9 mouse cellular contexts compared by ENCODE assay signal in the genomic region with DNA sequence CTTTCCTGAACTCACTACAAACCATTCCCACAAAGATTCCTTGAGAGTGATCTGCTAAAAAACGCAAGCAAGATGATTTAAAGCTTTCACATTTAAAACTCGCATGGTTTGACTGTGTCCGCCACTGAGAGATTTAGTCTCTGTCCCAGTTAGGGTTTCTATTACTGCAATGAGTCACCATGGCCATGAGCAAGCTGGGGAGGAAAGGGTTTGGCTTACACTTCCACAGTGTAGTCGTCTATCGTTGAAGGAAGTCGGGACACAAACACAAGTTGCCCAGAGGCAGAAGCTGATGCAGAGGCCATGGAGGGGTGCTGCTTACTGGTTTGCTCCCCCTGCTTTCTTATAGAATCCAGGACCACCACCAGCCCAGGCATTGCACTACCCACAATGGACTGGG. TPM values are rescaled to one million over a fixed set of nuclear protein-coding genes. Genes with fewer than 3 reads are reported as not detected.
DNase-seq lines count a peak whose midpoint lies in the region; ATAC-seq and TF ChIP-seq lines count a peak whose summit lies in the region.
"Had no signal": no experiment of that assay in that cellular context is flagged by ENCODE, and none has a peak within 500 bp of the region (broad histone marks: within the 10 kb centered on the region; RNA-seq: fewer than 3 reads in every experiment).

No protein-coding gene starts in this region.

- no peak overlapping the region for H3K27ac ChIP-seq in heart, embryonic 11.5 days (ENCODE audit: low read depth, low read length)
- H3K27ac ChIP-seq in CH12.LX (ENCODE audit: insufficient read depth, low read depth) = no peak overlapping the region
- H3K27ac ChIP-seq in embryonic fibroblast, embryonic 13.5 days (ENCODE audit: insufficient read depth, low read length) = no peak overlapping the region
- no peak overlapping the region for H3K27ac ChIP-seq in liver, embryonic 16.5 days (ENCODE audit: low read length)
- H3K27ac ChIP-seq: layer of hippocampus, adult 2 months had no signal

- H3K9me3 ChIP-seq in heart, embryonic 11.5 days (replicated peaks; ENCODE audit: control insufficient read depth, low read length) = no peaks in the 10 kb centered on the region
- peaks cover 11% of the 10 kb centered on the region for H3K9me3 ChIP-seq in CH12.LX (replicated peaks; ENCODE audit: low read length)
- H3K9me3 ChIP-seq in liver, embryonic 16.5 days (replicated peaks; ENCODE audit: control insufficient read depth, low read length) = no peaks in the 10 kb centered on the region

- H3K36me3 ChIP-seq in heart, embryonic 11.5 days (ENCODE audit: control insufficient read depth, insufficient read depth, low read length) = 0 out of 2 replicates have a peak, but pooled peaks cover 5% of the 10 kb centered on the region
- H3K36me3 ChIP-seq in CH12.LX (replicated peaks in 1 of 2; ENCODE audit: control insufficient read depth in 1 of 2, insufficient read depth in 1 of 2, low read length in 1 of 2) = peaks cover 27 to 40% of the 10 kb centered on the region in 2 experiments
- H3K36me3 ChIP-seq in liver, embryonic 16.5 days (ENCODE audit: control insufficient read depth, insufficient read depth) = peaks cover 10% of the 10 kb centered on the region; the same call in 1 of the 2 replicates

- H3K4me2 ChIP-seq in heart, embryonic 11.5 days = peak overlapping the region; percentile 80
- peak overlapping the region; percentile 92 for H3K4me2 ChIP-seq in CH12.LX (ENCODE audit: insufficient read depth, low read depth, poor library complexity, severe bottlenecking)
- H3K4me2 ChIP-seq in liver, embryonic 16.5 days (ENCODE audit: low read depth, low read length) = peak overlapping the region; percentile 82

- H3K4me3 ChIP-seq in heart, embryonic 11.5 days (ENCODE audit: low read depth, low read length) = no peak overlapping the region
- peak overlapping the region in 2 of 3 experiments; percentile 83 to 88 for H3K4me3 ChIP-seq in CH12.LX (replicated peaks in 1 of 3; ENCODE audit: low read depth in 2 of 3, low read length in 2 of 3, poor library complexity in 1 of 3)
- H3K4me3 ChIP-seq in embryonic fibroblast, embryonic 13.5 days (ENCODE audit: insufficient read depth, low read length) = peak overlapping the region; percentile 90; the same call in 1 of the 2 replicates
- H3K4me3 ChIP-seq in liver, embryonic 16.5 days (ENCODE audit: low read depth, low read length) = peak overlapping the region; percentile 76

- no peak for ATAC-seq in heart, embryonic 11.5 days (replicated peaks; ENCODE audit: insufficient number of reproducible peaks, low FRiP score, low TSS enrichment)
- no peak for ATAC-seq in liver, embryonic 16.5 days (ENCODE audit: low read depth)
- ATAC-seq in cerebellum, adult (ENCODE audit: insufficient number of reproducible peaks, low FRiP score, low TSS enrichment) = no peak

- dilution Hi-C loops in CH12.LX (cut with MboI; ENCODE audit: extremely low pct_ligation_motif_present, extremely low pct_unique_long_range_greater_than_20kb, low sequenced_read_pairs) = no loop called here

- no peaks in the 10 kb centered on the region for H3K27me3 ChIP-seq in heart, embryonic 11.5 days (ENCODE audit: control insufficient read depth, insufficient read depth, low read length)
- H3K27me3 ChIP-seq in CH12.LX (replicated peaks) = peaks cover 10% of the 10 kb centered on the region
- no peaks in the 10 kb centered on the region for H3K27me3 ChIP-seq in liver, embryonic 16.5 days (ENCODE audit: control insufficient read depth, insufficient read depth, low read depth, low read length)

- no peak for TF ChIP-seq RAD21 in CH12.LX (IDR thresholded peaks at IDR 0.05; ENCODE audit: low read depth, low read length)

- H3K9ac ChIP-seq in heart, embryonic 11.5 days (ENCODE audit: low read depth, low read length) = no peak overlapping the region
- peak overlapping the region; percentile 67; the same call in 1 of the 2 replicates for H3K9ac ChIP-seq in CH12.LX (ENCODE audit: insufficient read depth, low read depth)
- H3K9ac ChIP-seq in liver, embryonic 16.5 days (ENCODE audit: low read depth, low read length) = no peak overlapping the region

- peak; percentile 55; the same call in 1 of the 2 replicates for TF ChIP-seq EP300 in CH12.LX (IDR thresholded peaks at IDR 0.05; ENCODE audit: low read length)

- DNase-seq in heart, adult 8-10 months (ENCODE audit: low spot score) = no peak
- peak; percentile 29 for DNase-seq in CH12.LX (ENCODE audit: extremely low read depth)
- no peak for DNase-seq in thymus, adult 18-20 months
- no peak for DNase-seq in cerebellum, postnatal 36 days

- TF ChIP-seq POLR2A in CH12.LX (IDR thresholded peaks at IDR 0.05; ENCODE audit: low read depth, low read length) = no peak
- TF ChIP-seq POLR2A in embryonic fibroblast, embryonic 13.5 days (IDR thresholded peaks at IDR 0.05; ENCODE audit: low read depth, low read length) = no peak

- WGBS in heart, embryonic 11.5 days (ENCODE audit: insufficient replicate concordance) = 86% methylated on average over 6 of the region's 6 CpGs
- WGBS in liver, embryonic 16.5 days (ENCODE audit: insufficient replicate concordance) = 62% methylated on average over 6 of the region's 6 CpGs

- in situ Hi-C loops in CH12.LX (cut with MboI; ENCODE audit: low pct_ligation_motif_present, low pct_unique_long_range_greater_than_20kb, low sequenced_read_pairs) = no loop called here

- peaks cover 8% of the 10 kb centered on the region; the same call in 1 of the 2 replicates for H3K4me1 ChIP-seq in heart, embryonic 11.5 days (ENCODE audit: control insufficient read depth, insufficient read depth, low read length)
- H3K4me1 ChIP-seq in CH12.LX (ENCODE audit: control insufficient read depth in 1 of 2, insufficient read depth in 2 of 2) = peaks cover 3 to 17% of the 10 kb centered on the region in 2 experiments; a peak in 2 of 4 replicates
- H3K4me1 ChIP-seq in embryonic fibroblast, embryonic 13.5 days (ENCODE audit: control insufficient read depth, insufficient read depth, low read length) = peaks cover 7% of the 10 kb centered on the region
- peaks cover 11% of the 10 kb centered on the region for H3K4me1 ChIP-seq in liver, embryonic 16.5 days (ENCODE audit: control insufficient read depth, low read depth, low read length)

- no peak for TF ChIP-seq CTCF in CH12.LX (conservative IDR thresholded peaks at IDR 0.05 in 1 of 2, IDR thresholded peaks at IDR 0.05 in 1 of 2; ENCODE audit: low read depth in 2 of 2, low read length in 2 of 2)
- TF ChIP-seq CTCF in embryonic fibroblast, embryonic 13.5 days (IDR thresholded peaks at IDR 0.05; ENCODE audit: borderline replicate concordance, insufficient read depth, low read length) = no peak

- H3K79me2 ChIP-seq in CH12.LX (replicated peaks; ENCODE audit: control insufficient read depth, extremely low read depth, insufficient read depth, poor library complexity, severe bottlenecking) = peaks cover 23% of the 10 kb centered on the region

TF ChIP-seq in CH12.LX, 34 proteins besides CTCF, POLR2A, EP300 and RAD21:
- TF ChIP-seq IRF4 (IDR thresholded peaks at IDR 0.05; ENCODE audit: low read depth, low read length) (peak; percentile 75), MXI1 (IDR thresholded peaks at IDR 0.05; ENCODE audit: low read depth, low read length) (no peak), KAT2A (IDR thresholded peaks at IDR 0.05; ENCODE audit: insufficient replicate concordance, low read length) (no peak), NELFE (IDR thresholded peaks at IDR 0.05; ENCODE audit: low read depth, low read length) (no peak), NRF1 (IDR thresholded peaks at IDR 0.05; ENCODE audit: low read depth, low read length) (no peak), USF1 (IDR thresholded peaks at IDR 0.05; ENCODE audit: low read depth, low read length) (no peak), MAZ (IDR thresholded peaks at IDR 0.05; ENCODE audit: low read depth, low read length) (no peak), MAFK (IDR thresholded peaks at IDR 0.05; ENCODE audit: insufficient replicate concordance, low read length) (0 out of 2 replicates have a peak, but pooled peaks have one; percentile 10), MEF2A (IDR thresholded peaks at IDR 0.05; ENCODE audit: borderline replicate concordance, low read depth, low read length) (no peak), JUND (conservative IDR thresholded peaks at IDR 0.05; ENCODE audit: low read depth, low read length) (peak; percentile 67), PAX5 (IDR thresholded peaks at IDR 0.05; ENCODE audit: low read length) (no peak), SIN3A (IDR thresholded peaks at IDR 0.05; ENCODE audit: low read length) (peak; percentile 48; the same call in 1 of the 2 replicates), BHLHE40 (IDR thresholded peaks at IDR 0.05; ENCODE audit: low read depth, low read length) (no peak), ZKSCAN1 (IDR thresholded peaks at IDR 0.05; ENCODE audit: borderline replicate concordance, low read depth, low read length) (no peak), MAX (IDR thresholded peaks at IDR 0.05; ENCODE audit: low read length) (peak; percentile 35; the same call in 1 of the 2 replicates), MYC (IDR thresholded peaks at IDR 0.05; ENCODE audit: low read depth, low read length) (no peak), JUN (IDR thresholded peaks at IDR 0.05; ENCODE audit: insufficient read depth, low read depth, low read length) (peak; percentile 53), RCOR1 (conservative IDR thresholded peaks at IDR 0.05; ENCODE audit: low read depth, low read length) (0 out of 2 replicates have a peak, but pooled peaks have one; percentile 43), ELF1 (IDR thresholded peaks at IDR 0.05; ENCODE audit: low read depth, low read length) (no peak)

RNA-seq across cellular contexts. Expression of a gene that starts 1.4 kb away (rescaled TPM):
- polyA plus RNA-seq in heart, embryonic 11.5 days (2014; fragmentation: Nextera tagmentation; extraction: Ambion mirVana) = 65.4 and 66.5 TPM in 2 replicates
- 10 to 100 TPM; 27.9 to 32.3 (median 30.4) TPM for total RNA-seq in heart, adult 8-10 months (2022)
- total RNA-seq in CH12.LX (2012; rRNA removed) (65.0 and 74.2 TPM in 2 replicates), CH12.LX (2014; rRNA removed) (112 and 128 TPM in 2 replicates)
- 63.0 and 72.3 TPM in 2 replicates for polyA plus RNA-seq in CH12.LX (2012; ENCODE audit: insufficient read length, low read depth)
- polyA plus RNA-seq in embryonic fibroblast, embryonic 13.5 days (2011; ENCODE audit: insufficient read length, low read depth, missing spikeins) = 29.5 and 33.0 TPM in 2 replicates
- polyA plus RNA-seq in liver, embryonic 16.5 days (2015; fragmentation: Nextera tagmentation; extraction: Ambion mirVana) = 35.1 and 35.2 TPM in 2 replicates

RNA-seq across cellular contexts. Expression of a gene that starts 36.6 kb away (rescaled TPM):
- 142 and 175 TPM in 2 replicates for polyA plus RNA-seq in heart, embryonic 11.5 days (2014; fragmentation: Nextera tagmentation; extraction: Ambion mirVana)
- total RNA-seq in heart, adult 8-10 months (2022) = 100 to 1,000 TPM in 3 of 4 experiments, 10 to 100 TPM in 1; 98.3 to 116 (median 105) TPM
- total RNA-seq in CH12.LX (2012; rRNA removed) (92.8 and 114 TPM in 2 replicates), CH12.LX (2014; rRNA removed) (101 and 106 TPM in 2 replicates)
- 122 and 130 TPM in 2 replicates for polyA plus RNA-seq in CH12.LX (2012; ENCODE audit: insufficient read length, low read depth)
- polyA plus RNA-seq in embryonic fibroblast, embryonic 13.5 days (2011; ENCODE audit: insufficient read length, low read depth, missing spikeins) = 224 and 237 TPM in 2 replicates
- 67.7 and 68.1 TPM in 2 replicates for polyA plus RNA-seq in liver, embryonic 16.5 days (2015; fragmentation: Nextera tagmentation; extraction: Ambion mirVana)
